Mouse (Mus musculus) left cerebral cortex, adult 9 months (tissue): ENCODE data around the gene Lmod2.

Experiments used
- DNase-seq, 2 experiments: peaks; one replicate each; pipeline ENCODE4 v3.0.0; 2022; ENCODE audit warnings: low spot score in 2 of 2

The Lmod2 gene

GRCm38 (mm10) chr6:24597500-24597899, at the start of gene Lmod2:
Gene Lmod2 (plus strand): TSS chr6:24597762.
- DNase-seq, result no peak

- no peak for DNase-seq
These were observed 47.8 kb upstream of the Lmod2 start for GRCm38 (mm10) chr6:24549801-24550200.

GRCm38 (mm10) chr6:24552046-24552445, 45.5 kb upstream of the Lmod2 start:
- DNase-seq, result no peak

DNA sequence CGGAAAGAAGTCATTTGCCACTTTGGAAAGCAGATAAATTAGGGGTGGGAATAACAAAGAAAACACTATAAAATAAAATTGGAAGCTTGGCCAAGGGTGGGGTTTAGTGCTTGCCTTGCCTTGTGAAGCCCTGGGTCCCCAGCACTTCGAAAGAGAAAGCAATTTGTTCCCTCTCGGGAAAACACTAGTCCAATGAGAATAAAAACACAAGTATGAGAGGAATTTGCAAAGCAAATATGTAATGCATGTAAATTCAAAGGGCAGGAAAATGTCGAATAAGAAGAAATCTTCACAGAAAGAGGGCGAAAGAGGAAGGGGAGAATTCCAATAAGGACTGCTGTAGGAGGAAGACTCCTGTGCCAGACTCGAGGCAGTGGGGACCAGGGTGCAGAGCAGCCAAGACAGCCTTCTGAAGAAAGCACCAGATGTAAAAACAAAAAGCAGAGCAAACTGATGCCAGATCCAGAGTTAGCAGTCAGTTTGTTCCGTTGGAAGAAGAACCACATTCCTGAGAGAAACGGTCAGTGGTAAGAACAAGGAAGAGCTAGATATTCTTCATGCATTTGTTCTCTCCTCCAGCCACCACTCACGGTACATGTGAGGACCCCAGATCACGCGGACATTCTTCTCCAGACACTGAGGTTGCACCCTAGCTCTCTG, 43.0 kb upstream of the Lmod2 start:
- no peak for DNase-seq

DNA sequence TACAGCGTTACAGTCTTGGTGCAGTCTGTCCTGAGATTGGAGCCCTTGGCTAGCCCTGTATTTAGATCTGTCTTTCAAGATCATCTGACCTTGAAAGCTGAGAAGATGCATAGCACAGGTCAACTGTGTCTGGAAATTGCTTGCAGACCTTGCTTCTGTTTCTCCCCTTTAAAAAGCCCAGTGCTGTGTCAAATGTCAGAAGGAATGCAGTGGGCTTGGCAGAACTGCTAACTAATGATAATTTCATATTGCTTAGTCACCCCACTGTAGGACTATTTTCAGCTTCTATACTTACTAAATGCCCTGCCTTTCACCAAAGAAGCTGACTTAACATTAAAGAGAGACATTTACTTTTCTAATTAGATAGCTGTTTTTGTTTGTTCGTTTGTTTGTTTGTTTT, 42.1 kb upstream of the Lmod2 start:
- DNase-seq, result no peak

- peak in 1 of 2 experiments; percentile 20 for DNase-seq
These were observed 33.5 kb upstream of the Lmod2 start for GRCm38 (mm10) chr6:24564081-24564480.

DNA sequence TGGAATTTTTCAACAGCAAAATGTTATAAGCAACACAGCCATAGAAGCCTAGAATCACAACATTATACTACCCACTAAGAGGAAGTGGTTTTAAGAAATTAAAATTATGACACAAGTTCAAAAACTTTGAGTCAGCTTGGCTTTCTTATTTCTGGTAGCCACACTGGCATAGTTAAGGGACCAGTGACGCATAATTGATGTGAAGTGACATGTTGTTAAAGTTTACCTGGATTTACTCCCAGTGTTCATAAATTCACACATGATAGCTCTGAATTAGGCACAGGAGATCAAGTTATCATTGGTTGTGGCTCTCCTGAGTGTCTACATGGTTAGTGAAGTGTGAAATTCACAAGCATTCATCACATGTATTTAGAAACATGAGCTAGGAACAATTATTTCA, 32.7 kb upstream of the Lmod2 start:
- DNase-seq, result no peak

GRCm38 (mm10) chr6:24568963-24569362, 28.6 kb upstream of the Lmod2 start:
- DNase-seq, result no peak

DNA sequence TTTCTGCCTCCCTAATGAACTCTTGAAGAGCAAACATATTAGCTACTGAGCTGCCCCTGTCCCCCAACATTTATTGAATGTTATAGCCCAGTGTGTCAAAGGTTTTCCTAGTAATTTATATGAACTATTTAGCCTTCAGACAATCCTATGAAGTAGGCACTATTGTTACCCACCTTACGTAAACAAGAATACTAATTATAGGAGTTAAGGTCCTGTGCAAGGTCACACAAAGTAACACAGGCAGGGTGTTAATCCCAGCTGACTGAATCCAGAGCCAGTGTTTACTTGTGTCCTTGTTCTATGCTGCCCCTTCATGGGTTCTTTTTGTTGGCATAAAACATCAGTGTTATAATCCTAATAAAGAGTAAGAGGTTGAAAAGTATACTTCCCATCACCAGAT, 27.9 kb upstream of the Lmod2 start:
- DNase-seq, result no peak

DNA sequence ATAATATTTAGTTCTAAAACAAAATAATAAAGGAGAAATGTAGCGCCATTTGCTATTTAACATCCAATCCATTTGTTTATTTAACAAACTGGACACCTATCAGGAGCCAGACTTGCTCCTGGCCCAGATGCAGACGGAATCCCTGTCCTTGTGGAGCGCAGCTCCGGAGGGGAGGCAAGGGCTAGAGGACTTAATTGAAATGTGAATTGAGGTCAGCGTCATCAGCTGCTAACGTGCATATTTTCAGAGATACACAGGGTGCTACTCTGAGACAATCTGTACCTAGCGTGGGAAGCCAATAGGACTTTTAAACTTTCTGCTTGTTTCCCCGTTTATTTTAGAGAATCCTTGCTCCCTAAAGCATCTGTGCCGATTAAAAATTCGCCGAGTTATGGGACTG, 27.3 kb upstream of the Lmod2 start:
- no peak for DNase-seq

- no peak for DNase-seq
These were observed 26.4 kb upstream of the Lmod2 start for GRCm38 (mm10) chr6:24571126-24571525.

DNA sequence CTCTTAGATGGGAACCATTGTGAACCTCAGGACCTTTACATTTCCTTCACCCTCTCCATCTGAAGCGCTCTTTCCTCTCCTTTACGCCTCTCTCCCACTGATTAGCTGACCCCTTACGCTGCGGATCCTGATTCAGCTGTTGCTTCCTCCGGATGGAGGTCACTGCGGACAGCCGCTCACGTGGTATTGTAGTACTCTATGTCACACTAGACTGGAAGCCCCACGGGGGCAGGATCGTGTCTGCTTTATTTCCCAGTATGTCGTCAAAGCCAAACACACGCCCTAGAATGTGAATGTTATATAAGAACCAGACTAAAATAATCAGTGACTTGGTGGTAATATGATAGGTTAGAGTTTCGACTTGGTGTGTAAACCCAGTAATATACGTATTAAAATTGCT, 25.1 kb upstream of the Lmod2 start:
- no peak for DNase-seq

GRCm38 (mm10) chr6:24573319-24573718, 24.2 kb upstream of the Lmod2 start:
- no peak for DNase-seq

DNA sequence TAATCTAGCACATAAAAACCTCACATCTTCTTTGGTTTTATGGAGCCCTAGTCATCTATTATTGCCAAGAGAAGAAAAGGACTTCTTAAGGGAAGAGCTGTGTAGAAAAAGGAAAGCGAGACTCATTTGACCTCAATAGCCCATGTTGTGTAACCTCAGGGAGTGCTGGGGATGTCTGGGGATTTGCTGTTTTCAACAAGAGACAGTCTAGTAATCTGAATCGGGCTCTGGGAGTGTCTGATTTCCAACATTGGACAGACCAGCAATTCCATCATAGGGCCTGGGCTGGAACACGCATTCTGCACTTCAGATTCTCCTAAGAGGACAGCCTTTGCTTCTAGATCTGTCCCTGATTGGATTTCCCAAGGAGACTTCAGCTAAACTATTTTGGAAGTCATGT, 14.1 kb upstream of the Lmod2 start:
- DNase-seq, result no peak

- no peak for DNase-seq
These were observed 11.9 kb upstream of the Lmod2 start for GRCm38 (mm10) chr6:24585431-24586310.

- DNase-seq, result no peak
These were observed 10.7 kb upstream of the Lmod2 start for GRCm38 (mm10) chr6:24586885-24587284.

DNA sequence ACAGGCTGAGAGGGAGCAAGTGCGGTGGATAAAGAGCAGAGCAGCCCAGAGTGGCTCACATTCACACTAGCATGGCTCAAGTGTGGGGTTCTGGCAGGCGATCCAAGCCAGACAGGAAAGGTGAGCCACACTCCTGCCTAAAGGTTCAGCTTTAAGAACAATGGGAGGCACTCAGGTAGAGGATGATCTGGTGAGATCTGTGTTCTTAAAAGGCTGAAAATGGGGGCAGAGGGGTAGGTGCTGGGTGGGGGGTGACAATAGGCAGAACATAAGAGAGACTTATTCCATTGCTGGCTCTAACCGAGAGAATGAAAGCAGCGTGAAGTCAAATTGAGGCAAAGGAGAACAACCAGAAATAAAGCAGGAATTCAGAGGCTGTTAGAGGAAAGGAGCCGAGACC, 7.3 kb upstream of the Lmod2 start:
- no peak for DNase-seq

GRCm38 (mm10) chr6:24591525-24592218, 5.9 kb upstream of the Lmod2 start:
- no peak for DNase-seq

DNA sequence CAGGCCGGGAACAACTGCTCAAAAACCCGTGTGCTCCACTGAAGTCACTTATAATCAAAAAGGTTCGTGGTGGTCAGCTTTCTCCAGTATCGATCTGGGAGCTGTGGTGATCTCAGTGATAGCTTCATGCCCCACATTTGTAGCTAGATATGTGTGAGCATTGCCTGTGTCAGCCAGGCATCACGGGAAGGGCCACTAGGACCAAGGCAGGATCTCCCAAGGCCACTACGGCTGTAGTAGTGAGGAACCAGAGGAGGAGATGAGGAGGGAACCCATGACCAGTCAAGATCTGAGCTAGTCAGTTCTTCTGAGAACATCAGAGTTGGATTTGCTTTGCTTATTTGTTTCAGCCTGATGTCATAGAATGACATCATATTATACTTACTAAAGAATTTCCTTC, 1.6 kb downstream of the Lmod2 start:
- DNase-seq, result no peak

DNA sequence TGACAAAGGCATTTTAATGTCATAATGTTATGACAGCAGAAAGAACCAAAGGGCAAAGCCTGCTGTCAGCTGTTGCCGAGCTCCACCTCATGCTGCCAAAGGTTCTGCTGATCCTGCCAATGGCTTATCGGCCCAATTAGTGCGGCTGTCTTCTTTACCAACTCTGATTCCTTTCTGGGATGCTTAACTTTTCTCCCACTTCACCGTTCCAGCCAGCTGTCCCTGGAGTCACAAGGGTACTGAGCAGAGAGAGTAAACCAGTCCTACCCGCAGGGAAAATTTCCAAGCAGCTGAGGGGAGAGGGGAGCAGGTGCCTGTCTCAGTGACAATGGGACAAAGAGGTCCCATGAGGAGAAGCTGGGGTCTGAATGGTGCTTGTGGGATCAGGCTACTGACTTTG, 2.1 kb downstream of the Lmod2 start:
- DNase-seq, result no peak

GRCm38 (mm10) chr6:24600134-24600533, 2.6 kb downstream of the Lmod2 start:
- DNase-seq, result no peak

- DNase-seq, result no peak
These were observed 3.2 kb downstream of the Lmod2 start for GRCm38 (mm10) chr6:24600726-24601125.

GRCm38 (mm10) chr6:24601668-24602067, 4.1 kb downstream of the Lmod2 start:
- DNase-seq, result no peak
